Mouse (Mus musculus) kidney, embryonic 16.5 days (tissue): ENCODE data around the gene Gm45140. TPM values are rescaled to one million over a fixed set of nuclear protein-coding genes. Genes with fewer than 3 reads are reported as not detected.

ENCODE experiments used
- ATAC-seq: fragments of 200-750 bp; cut with Nextera tagmentation; 2 replicates; pipeline ENCODE4 v1.8.0; 2017; ENCODE audit warnings: moderate TSS enrichment; ENCODE audit not compliant: low FRiP score, low TSS enrichment
- H3K27ac ChIP-seq: fragments of 300-500 bp; sonication (generic); 2 replicates; pipeline ENCODE4 v1.5.1; 2014; ENCODE audit warnings: low read length
- H3K27me3 ChIP-seq: fragments of 300-500 bp; sonication (generic); 2 replicates; pipeline ENCODE4 v1.6.1; 2014; ENCODE audit warnings: low read length, control low read depth, mixed read lengths; ENCODE audit not compliant: insufficient read depth
- H3K36me3 ChIP-seq: fragments of 300-500 bp; sonication (generic); 2 replicates; pipeline ENCODE4 v1.6.1; 2014; ENCODE audit warnings: low read length, control low read depth, mixed read lengths; ENCODE audit not compliant: insufficient read depth
- H3K4me1 ChIP-seq: fragments of 300-500 bp; sonication (generic); 2 replicates; pipeline ENCODE4 v1.6.1; 2014; ENCODE audit warnings: low read length, control low read depth, mixed read lengths; ENCODE audit not compliant: insufficient read depth
- H3K4me2 ChIP-seq: fragments of 300-500 bp; sonication (generic); replicated peaks from 2 replicates; pipeline ENCODE4 v1.6.1; 2014; ENCODE audit warnings: low read depth, low read length
- H3K4me3 ChIP-seq: fragments of 300-500 bp; sonication (generic); 2 replicates; pipeline ENCODE4 v1.5.1; 2014; ENCODE audit warnings: mild to moderate bottlenecking, low read length
- H3K9ac ChIP-seq: fragments of 300-500 bp; sonication (generic); replicated peaks from 2 replicates; pipeline ENCODE4 v1.6.1; 2014; ENCODE audit warnings: low read length
- H3K9me3 ChIP-seq: fragments of 300-500 bp; sonication (generic); 2 replicates; pipeline ENCODE4 v1.6.1; 2016; ENCODE audit warnings: low read length, control low read depth
- WGBS: fragments of 180-500 bp; shearing (Covaris S2); extraction: QIAGEN DNeasy Blood & Tissue Kit; methylation state at CpG from one replicate; pipeline ENCODE4 v1.1.7; 2014; 5-methylcytosine and 5-hydroxymethylcytosine counted together
- polyA plus RNA-seq: library from polyadenylated mRNA; unstranded; fragments of >200 nt; fragmentation: Nextera tagmentation; extraction: Ambion mirVana; gene quantifications from 2 replicates; pipeline ENCODE4 v1.2.1, GENCODE M21; 2015

Gene Gm45140
- polyA plus RNA-seq, 1 experiment from 2014 or later, result 2.7 TPM

DNA sequence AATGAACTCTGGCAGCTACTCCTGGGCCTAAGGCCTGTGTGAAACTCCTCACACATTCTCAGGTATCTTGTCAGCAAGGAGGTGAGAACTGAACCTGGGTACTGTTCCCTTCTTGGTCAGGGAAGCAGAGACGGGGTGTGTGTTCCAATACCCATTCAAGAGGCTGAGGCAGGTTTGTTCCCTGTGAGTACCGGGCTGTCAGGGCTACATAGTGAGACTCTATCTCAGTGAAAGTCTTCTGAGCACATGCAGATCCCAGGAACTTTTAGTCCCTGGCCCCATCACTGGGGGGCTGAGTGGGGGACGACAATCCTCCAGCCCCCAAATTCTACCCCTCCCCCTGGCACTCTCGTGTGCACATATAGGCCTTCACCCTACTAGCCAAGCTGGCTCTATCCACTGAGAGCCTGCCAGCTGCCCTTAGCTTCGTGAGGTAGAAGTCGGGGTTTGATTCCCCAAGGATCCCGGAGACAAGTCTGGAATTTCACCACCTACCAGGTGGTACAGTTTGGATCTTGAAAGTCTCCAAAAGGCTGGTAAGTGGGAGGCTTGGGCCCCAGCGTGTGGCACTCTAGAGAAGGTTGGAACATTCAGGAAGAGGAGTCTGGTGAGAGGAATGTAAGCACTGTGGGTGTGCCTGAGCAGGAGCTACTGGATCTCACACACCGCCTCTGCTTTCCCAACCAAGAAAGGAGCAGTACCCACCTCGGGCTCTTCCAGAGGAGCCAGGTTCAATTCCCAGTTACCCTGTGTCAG is 54.9 kb downstream of the Gm45140 start:
- H3K9ac ChIP-seq, result no peak overlapping the region
- no peaks in the 10 kb centered on the region for H3K36me3 ChIP-seq
- H3K27me3 ChIP-seq, result no peaks in the 10 kb centered on the region
- H3K4me2 ChIP-seq, result no peak overlapping the region
- H3K4me1 ChIP-seq, result no peaks in the 10 kb centered on the region
- H3K27ac ChIP-seq, result no peak overlapping the region
- H3K9me3 ChIP-seq, result no peaks in the 10 kb centered on the region
- no peak for ATAC-seq
- H3K4me3 ChIP-seq, result no peak overlapping the region
- 81% methylated on average over 10 of the region's 10 CpGs for WGBS

DNA sequence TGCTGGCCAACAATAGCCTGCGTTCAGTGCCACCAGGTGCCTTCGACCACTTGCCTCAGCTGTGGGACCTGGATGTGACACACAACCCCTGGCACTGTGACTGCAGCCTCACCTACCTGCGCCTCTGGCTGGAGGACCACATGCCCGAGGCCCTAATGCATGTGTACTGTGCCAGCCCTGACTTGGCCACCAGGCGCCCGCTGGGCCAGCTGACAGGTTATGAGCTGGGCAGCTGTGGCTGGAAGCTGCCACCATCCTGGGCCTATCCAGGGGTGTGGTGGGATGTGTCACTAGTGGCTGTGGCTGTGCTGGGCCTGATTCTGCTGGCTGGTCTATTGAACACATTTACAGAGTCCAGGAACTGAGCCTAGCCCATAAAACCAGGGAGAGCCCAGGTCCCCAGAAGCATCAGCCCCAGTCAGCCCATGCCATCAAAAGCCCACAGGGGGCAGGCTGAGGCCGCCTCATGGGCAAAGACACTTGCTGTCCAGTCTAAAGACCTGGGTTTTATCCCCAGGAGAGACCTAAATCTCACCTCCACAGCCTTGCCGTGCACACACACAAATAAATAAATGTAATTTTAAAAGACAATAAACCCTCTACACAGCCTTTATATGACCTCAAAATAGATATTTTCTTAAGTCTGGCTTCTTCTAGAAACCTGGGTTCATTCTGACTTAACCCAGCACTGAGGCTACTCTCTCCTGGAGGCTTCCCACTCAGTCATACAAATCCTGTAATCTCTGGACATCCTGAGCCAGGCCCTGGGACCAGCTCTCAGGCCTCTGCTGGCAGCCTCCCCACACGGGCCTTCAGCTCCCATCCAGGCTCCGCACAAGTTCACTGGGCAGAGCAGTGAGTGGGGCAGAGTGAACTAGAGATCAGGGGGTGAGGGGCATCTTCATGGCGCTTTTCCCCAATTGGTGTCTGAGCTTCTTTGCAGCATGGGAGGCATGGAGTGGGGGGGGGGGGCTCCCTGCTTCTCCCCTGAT is 56.1 kb downstream of the Gm45140 start:
- ATAC-seq, result peak; percentile 35; the same call in 1 of the 2 replicates
- Histone ChIP-seq H3K9me3 (no peaks in the 10 kb centered on the region), H3K4me3 (no peak overlapping the region), H3K27ac (no peak overlapping the region), H3K4me1 (no peaks in the 10 kb centered on the region), H3K9ac (no peak overlapping the region), H3K27me3 (no peaks in the 10 kb centered on the region), H3K4me2 (no peak overlapping the region), H3K36me3 (no peaks in the 10 kb centered on the region)
- WGBS, result 87% methylated on average over 11 of the region's 11 CpGs

DNA sequence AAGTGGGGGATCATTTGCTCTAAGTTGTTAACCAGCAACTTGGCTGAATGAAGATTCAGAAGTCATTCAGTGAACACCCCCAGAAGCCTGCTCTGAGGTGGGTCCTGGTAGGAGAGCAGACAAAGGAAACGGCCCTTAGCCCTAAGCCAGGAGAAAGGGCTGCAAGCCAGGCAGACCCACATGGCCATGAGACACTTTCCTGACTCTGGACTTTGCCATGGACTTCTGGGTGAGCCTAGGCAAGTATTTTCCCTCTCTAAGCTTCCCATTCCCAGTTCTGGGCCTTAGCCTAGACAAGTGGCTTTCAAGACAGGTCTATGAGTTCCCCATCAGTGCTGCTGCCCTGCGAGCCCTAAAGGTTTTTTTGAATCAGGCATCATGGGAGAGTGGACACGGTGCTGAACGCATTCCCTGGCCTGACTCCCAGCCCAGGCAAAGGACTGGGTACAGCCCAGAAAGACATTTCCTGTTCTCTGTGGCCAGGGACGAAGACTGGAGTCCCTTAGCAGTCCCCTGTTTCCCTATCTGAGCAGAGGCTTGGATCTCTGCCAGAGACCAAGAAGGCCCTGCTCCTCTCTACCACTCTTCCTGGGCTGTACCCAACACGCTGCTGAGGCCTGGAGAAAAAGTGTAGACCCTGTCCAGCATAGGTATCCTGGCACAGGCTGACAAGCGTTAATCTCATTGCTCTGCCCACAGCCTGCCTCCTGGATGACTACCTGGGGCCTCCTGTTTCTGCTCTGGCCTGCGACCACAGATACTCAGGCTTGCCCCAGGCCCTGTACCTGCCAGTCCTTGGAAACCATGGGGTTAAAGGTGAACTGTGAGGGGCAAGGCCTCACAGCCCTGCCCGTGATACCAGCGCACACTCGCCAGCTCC is 57.1 kb downstream of the Gm45140 start:
- 57% methylated on average over 11 of the region's 11 CpGs for WGBS
- Histone ChIP-seq H3K36me3 (no peaks in the 10 kb centered on the region), H3K27ac (no peak overlapping the region), H3K4me1 (no peaks in the 10 kb centered on the region), H3K27me3 (no peaks in the 10 kb centered on the region), H3K9ac (no peak overlapping the region), H3K4me3 (no peak overlapping the region), H3K4me2 (no peak overlapping the region), H3K9me3 (no peaks in the 10 kb centered on the region)
- ATAC-seq, result peak; percentile 42; the same call in 1 of the 2 replicates

DNA sequence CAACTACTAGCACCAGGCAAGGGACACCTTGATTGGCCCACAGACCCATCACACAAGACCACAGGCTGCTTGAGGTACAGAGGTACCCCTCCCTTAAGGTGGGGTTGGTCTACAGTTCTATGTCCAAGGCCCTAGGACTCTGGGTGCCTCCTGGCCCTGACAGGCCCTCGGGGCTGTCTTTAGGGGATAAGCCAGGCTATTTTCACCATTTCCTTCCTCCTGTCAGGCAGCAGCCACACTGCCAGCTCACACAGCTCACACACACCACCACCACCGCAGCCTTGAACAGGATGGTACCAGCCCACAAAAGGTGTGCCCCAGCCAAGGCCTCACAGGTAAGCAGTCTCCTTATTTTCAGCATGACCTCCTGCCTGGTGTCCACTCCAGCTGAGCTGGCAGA is 57.8 kb downstream of the Gm45140 start, which contains the start of gene Gp9:
TSS of gene Gp9 (plus strand) at position 231 of the 400 bp plus-strand sequence.
- Histone ChIP-seq H3K4me3 (no peak within 1 kb of the TSS), H3K9ac (no peak within 1 kb of the TSS), H3K36me3 (no peaks in the 10 kb centered on the region), H3K4me1 (no peaks in the 10 kb centered on the region), H3K4me2 (no peak within 1 kb of the TSS), H3K27ac (no peak within 1 kb of the TSS), H3K27me3 (no peaks in the 10 kb centered on the region), H3K9me3 (no peaks in the 10 kb centered on the region)
- ATAC-seq, result no peak
- WGBS, result 73% methylated on average over 2 of the region's 2 CpGs

DNA sequence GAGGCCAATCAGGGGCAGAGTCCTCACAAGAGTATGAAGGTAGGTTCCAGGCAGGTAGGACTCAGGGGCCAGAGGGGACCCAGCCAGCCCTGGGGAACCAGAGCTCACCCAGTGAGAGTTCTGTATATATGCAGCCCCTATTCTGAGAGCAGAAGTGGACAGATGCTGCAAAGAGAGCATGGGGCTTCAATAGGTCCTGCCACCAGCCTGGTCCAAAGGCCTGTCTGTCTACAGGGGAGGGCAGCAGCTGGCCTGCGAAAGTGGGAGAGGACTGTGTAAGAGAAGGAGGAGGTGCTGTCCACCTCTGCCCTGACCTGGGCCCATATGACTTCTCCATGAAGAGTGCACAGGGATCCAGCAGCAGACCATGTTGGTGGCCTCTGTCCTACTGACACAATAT is 58.9 kb downstream of the Gm45140 start:
- no peaks in the 10 kb centered on the region for H3K27me3 ChIP-seq
- 53% methylated on average over 1 of the region's 1 CpGs for WGBS
- H3K9me3 ChIP-seq, result no peaks in the 10 kb centered on the region
- 0 out of 2 replicates have a peak, but pooled peaks have one; percentile 11 for ATAC-seq
- no peak overlapping the region for H3K4me3 ChIP-seq
- no peaks in the 10 kb centered on the region for H3K4me1 ChIP-seq
- no peaks in the 10 kb centered on the region for H3K36me3 ChIP-seq
- no peak overlapping the region for H3K9ac ChIP-seq
- no peak overlapping the region for H3K27ac ChIP-seq
- H3K4me2 ChIP-seq, result no peak overlapping the region

DNA sequence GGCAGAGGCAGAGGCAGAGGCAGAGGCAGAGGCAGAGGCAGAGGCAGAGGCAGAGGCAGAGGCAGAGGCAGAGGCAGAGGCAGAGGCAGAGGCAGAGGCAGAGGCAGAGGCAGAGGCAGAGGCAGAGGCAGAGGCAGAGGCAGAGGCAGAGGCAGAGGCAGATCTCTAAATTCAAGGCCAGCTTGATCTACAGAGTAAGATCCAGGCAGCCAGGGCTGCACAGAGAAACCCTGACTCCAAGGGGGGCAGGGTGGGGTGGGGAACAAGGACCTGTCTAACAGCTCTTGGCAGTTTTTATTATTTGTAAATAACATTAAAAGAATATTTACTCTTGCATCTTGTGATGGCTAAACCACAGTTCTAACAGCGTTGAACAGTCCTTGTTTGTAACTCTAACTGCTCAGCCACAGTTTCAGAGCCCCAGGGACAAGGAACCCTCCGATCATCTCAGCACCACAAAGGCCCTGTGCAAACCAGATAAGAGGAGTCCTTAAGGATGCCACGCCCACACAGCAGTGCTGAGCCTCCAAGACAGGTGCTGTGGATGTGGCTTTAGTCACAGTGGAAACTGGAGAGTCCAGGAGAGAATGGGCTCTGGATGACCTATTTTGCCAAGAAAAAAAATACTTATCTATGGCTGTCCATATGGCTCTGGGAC is 59.9 kb downstream of the Gm45140 start:
- Histone ChIP-seq H3K27ac (no peak overlapping the region), H3K9ac (no peak overlapping the region), H3K4me3 (no peak overlapping the region), H3K4me1 (no peaks in the 10 kb centered on the region), H3K9me3 (no peaks in the 10 kb centered on the region), H3K27me3 (no peaks in the 10 kb centered on the region), H3K4me2 (no peak overlapping the region), H3K36me3 (no peaks in the 10 kb centered on the region)
- WGBS, result 67% methylated on average over 3 of the region's 3 CpGs
- no peak for ATAC-seq

DNA sequence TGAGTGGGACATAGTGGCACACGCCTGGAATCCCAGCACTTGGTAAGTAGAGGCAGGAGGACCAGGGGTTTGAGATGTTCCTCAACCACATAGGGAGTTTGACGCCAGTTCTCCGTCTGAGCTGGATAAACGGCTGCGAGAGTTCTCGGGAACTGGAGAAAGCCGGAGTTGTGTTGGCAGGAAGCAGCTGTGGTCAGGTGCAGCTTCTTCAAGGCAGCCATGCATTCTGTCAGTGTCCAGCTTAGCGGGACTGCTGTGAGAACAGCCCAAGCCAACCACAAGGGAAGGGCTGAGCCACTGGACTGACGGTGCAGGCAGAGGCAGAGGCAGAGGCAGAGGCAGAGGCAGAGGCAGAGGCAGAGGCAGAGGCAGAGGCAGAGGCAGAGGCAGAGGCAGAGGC is 60.7 kb downstream of the Gm45140 start:
- no peak overlapping the region for H3K4me2 ChIP-seq
- no peaks in the 10 kb centered on the region for H3K4me1 ChIP-seq
- WGBS, result 79% methylated on average over 9 of the region's 9 CpGs
- no peak for ATAC-seq
- no peak overlapping the region for H3K4me3 ChIP-seq
- H3K36me3 ChIP-seq, result no peaks in the 10 kb centered on the region
- no peaks in the 10 kb centered on the region for H3K9me3 ChIP-seq
- H3K27ac ChIP-seq, result no peak overlapping the region
- H3K27me3 ChIP-seq, result no peaks in the 10 kb centered on the region
- H3K9ac ChIP-seq, result no peak overlapping the region

DNA sequence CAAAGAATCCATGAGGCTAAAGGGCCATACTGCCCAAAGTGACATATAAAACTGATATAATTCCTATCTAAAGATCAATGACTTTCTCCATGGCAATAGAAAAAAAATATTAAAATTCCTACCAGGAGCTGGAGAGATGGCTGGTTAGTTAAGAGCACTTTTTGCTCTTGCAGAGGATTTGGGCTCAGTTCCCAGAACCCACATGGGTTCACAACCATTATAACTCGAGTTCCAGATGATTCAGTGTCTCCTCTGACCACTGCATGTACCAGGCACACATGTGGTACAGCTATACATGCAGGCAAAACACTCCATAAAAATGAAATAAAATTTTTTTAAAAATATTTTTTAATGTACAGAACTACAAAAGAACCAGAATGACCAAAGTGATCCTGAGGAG is 61.1 kb downstream of the Gm45140 start:
- no peak for ATAC-seq
- Histone ChIP-seq H3K36me3 (no peaks in the 10 kb centered on the region), H3K9me3 (no peaks in the 10 kb centered on the region), H3K4me3 (no peak overlapping the region), H3K4me1 (no peaks in the 10 kb centered on the region), H3K27ac (no peak overlapping the region), H3K27me3 (no peaks in the 10 kb centered on the region), H3K9ac (no peak overlapping the region), H3K4me2 (no peak overlapping the region)
- WGBS, result 50% methylated on average over 1 of the region's 1 CpGs

DNA sequence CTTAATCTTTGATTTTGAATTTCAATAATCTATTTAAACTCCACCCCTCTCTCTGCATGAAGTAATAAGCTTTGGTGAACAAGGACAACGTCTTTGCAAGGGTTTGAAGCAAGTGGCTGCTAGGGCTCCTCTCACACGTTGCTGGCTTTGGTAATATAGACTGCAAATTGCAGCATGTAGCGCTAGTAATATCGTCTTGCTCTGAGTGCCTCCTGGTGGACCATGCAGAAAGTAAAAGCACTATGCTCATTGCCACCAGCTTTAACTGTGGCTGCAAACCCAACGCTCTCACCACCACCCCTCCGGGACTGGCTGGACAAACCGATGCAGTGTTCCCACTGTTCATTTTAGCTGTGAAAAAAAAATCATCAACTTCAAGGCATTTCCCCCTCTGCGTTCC is 65.0 kb downstream of the Gm45140 start:
- Histone ChIP-seq H3K4me3 (no peak overlapping the region), H3K27me3 (no peaks in the 10 kb centered on the region), H3K36me3 (no peaks in the 10 kb centered on the region), H3K4me1 (no peaks in the 10 kb centered on the region), H3K9me3 (0 out of 2 replicates have a peak, but pooled peaks cover 2% of the 10 kb centered on the region), H3K27ac (no peak overlapping the region), H3K4me2 (no peak overlapping the region), H3K9ac (no peak overlapping the region)
- ATAC-seq, result no peak
- WGBS, result 56% methylated on average over 8 of the region's 8 CpGs
